Mouse (Mus musculus) cerebellum, adult 9-10 months (tissue): ENCODE measurements around the gene Snx29.
"Not testable (repeated sequence)": the region's sequence is repeated elsewhere in the genome, so short reads cannot be mapped to it uniquely, and the experiment has no call there.

Source experiments
- DNase-seq: peaks from one replicate; pipeline ENCODE4 v3.0.0; 2022

The Snx29 gene

GRCm38 (mm10) chr16:11360576-11360975 lies 37.9 kb downstream of the Snx29 start:
- DNase-seq = not testable (repeated sequence)

- DNase-seq = no peak
Measured at GRCm38 (mm10) chr16:11365626-11366025, 42.9 kb downstream of the Snx29 start.

- no peak for DNase-seq
Measured at GRCm38 (mm10) chr16:11366851-11367250, 44.1 kb downstream of the Snx29 start.

GRCm38 (mm10) chr16:11368412-11368811 lies 45.7 kb downstream of the Snx29 start:
- DNase-seq = no peak

- no peak for DNase-seq
Measured at GRCm38 (mm10) chr16:11369162-11369561, 46.5 kb downstream of the Snx29 start.

- DNase-seq = no peak
Measured at GRCm38 (mm10) chr16:11369642-11370041, 46.9 kb downstream of the Snx29 start.

GRCm38 (mm10) chr16:11370132-11370544 lies 47.4 kb downstream of the Snx29 start:
- DNase-seq = peak; percentile 22

- DNase-seq = no peak
Measured at GRCm38 (mm10) chr16:11379264-11379663, 56.6 kb downstream of the Snx29 start.

GRCm38 (mm10) chr16:11380038-11380437 lies 57.3 kb downstream of the Snx29 start:
- no peak for DNase-seq

GRCm38 (mm10) chr16:11380871-11381270 lies 58.2 kb downstream of the Snx29 start:
- no peak for DNase-seq

GRCm38 (mm10) chr16:11384361-11384760 lies 61.7 kb downstream of the Snx29 start:
- DNase-seq = peak; percentile 31

- no peak for DNase-seq
Measured at GRCm38 (mm10) chr16:11385150-11385549, 62.4 kb downstream of the Snx29 start.

GRCm38 (mm10) chr16:11385798-11386197 lies 63.1 kb downstream of the Snx29 start:
- no peak for DNase-seq

- DNase-seq = no peak
Measured at GRCm38 (mm10) chr16:11386221-11386620, 63.5 kb downstream of the Snx29 start.

GRCm38 (mm10) chr16:11388085-11388484 lies 65.4 kb downstream of the Snx29 start:
- no peak for DNase-seq

- no peak for DNase-seq
Measured at GRCm38 (mm10) chr16:11389324-11389723, 66.6 kb downstream of the Snx29 start.

- DNase-seq = no peak
Measured at GRCm38 (mm10) chr16:11396570-11396969, 73.9 kb downstream of the Snx29 start.

GRCm38 (mm10) chr16:11399386-11399785 lies 76.7 kb downstream of the Snx29 start:
- DNase-seq = no peak

- DNase-seq = no peak
Measured at GRCm38 (mm10) chr16:11399845-11400565, 77.3 kb downstream of the Snx29 start.

GRCm38 (mm10) chr16:11400936-11401335 lies 78.2 kb downstream of the Snx29 start:
- no peak for DNase-seq

GRCm38 (mm10) chr16:11405193-11405592 lies 82.5 kb downstream of the Snx29 start:
- DNase-seq = no peak

- no peak for DNase-seq
Measured at GRCm38 (mm10) chr16:11406201-11406600, 83.5 kb downstream of the Snx29 start.

- no peak for DNase-seq
Measured at GRCm38 (mm10) chr16:11406622-11407021, 83.9 kb downstream of the Snx29 start.

- DNase-seq = no peak
Measured at GRCm38 (mm10) chr16:11407932-11408620, 85.4 kb downstream of the Snx29 start.
